Mouse (Mus musculus) bone marrow macrophage, adult 2 months (primary cell): ENCODE measurements around the gene Thada. TPM values are rescaled to one million over a fixed set of nuclear protein-coding genes. Genes with fewer than 3 reads are reported as not detected.
"Not testable (repeated sequence)": the region's sequence is repeated elsewhere in the genome, so short reads cannot be mapped to it uniquely, and the experiment has no call there.

Experiments
- H3K27ac ChIP-seq: 2 replicates; pipeline ENCODE4 v1.5.1; 2012; ENCODE audit warnings: low read depth, low read length; ENCODE audit not compliant: insufficient read depth
- H3K4me1 ChIP-seq: 2 replicates; pipeline ENCODE4 v1.6.1; 2012; ENCODE audit warnings: low read length; ENCODE audit not compliant: control insufficient read depth, insufficient read depth
- H3K4me3 ChIP-seq: 2 replicates; pipeline ENCODE4 v1.5.1; 2012; ENCODE audit warnings: mild to moderate bottlenecking, low read length, moderate library complexity; ENCODE audit not compliant: insufficient read depth
- CTCF ChIP-seq: IDR thresholded peaks from 2 replicates; pipeline ENCODE4 v1.5.1; 2012; ENCODE audit warnings: low read depth, mild to moderate bottlenecking, low read length, moderate library complexity
- POLR2A ChIP-seq: IDR thresholded peaks from 2 replicates; pipeline ENCODE4 v1.6.1; 2012; ENCODE audit warnings: mild to moderate bottlenecking, low read depth, low read length, borderline replicate concordance
- polyA plus RNA-seq: library from polyadenylated mRNA; stranded (reverse); fragments of >200 nt; gene quantifications from 2 replicates; pipeline ENCODE4 v1.2.4, GENCODE M21; 2012; ENCODE audit not compliant: missing spikeins, insufficient read depth, insufficient read length

The Thada gene
- polyA plus RNA-seq, 1 experiment = 6.6 TPM

- Histone ChIP-seq H3K4me1 (peaks cover 18% of the 10 kb centered on the region), H3K4me3 (no peak overlapping the region), H3K27ac (no peak overlapping the region)
- TF ChIP-seq POLR2A (no peak), CTCF (no peak)
Measured at GRCm38 (mm10) chr17:84320576-84320975, 145.4 kb downstream of the Thada start.

GRCm38 (mm10) chr17:84314341-84314740, 151.7 kb downstream of the Thada start:
- TF ChIP-seq POLR2A (no peak), CTCF (no peak)
- H3K27ac ChIP-seq = no peak overlapping the region

GRCm38 (mm10) chr17:84313494-84313893, 152.5 kb downstream of the Thada start:
- no peak overlapping the region for H3K4me3 ChIP-seq
- peaks cover 4% of the 10 kb centered on the region for H3K4me1 ChIP-seq
- H3K27ac ChIP-seq = no peak overlapping the region
- no peak for TF ChIP-seq CTCF

More at GRCm38 (mm10) chr17:84314341-84314740, 151.7 kb downstream of the Thada start:
- Histone ChIP-seq H3K4me1 (peaks cover 6% of the 10 kb centered on the region), H3K4me3 (no peak overlapping the region)

GRCm38 (mm10) chr17:84306151-84306550, 159.9 kb downstream of the Thada start:
- no peaks in the 10 kb centered on the region for H3K4me1 ChIP-seq
- H3K4me3 ChIP-seq = no peak overlapping the region
- H3K27ac ChIP-seq = no peak overlapping the region
- no peak for TF ChIP-seq POLR2A
- no peak for TF ChIP-seq CTCF

GRCm38 (mm10) chr17:84305074-84305473, 160.9 kb downstream of the Thada start:
- TF ChIP-seq CTCF (no peak), POLR2A (no peak)
- Histone ChIP-seq H3K4me3 (no peak overlapping the region), H3K27ac (no peak overlapping the region), H3K4me1 (no peaks in the 10 kb centered on the region)

GRCm38 (mm10) chr17:84304141-84304540, 161.9 kb downstream of the Thada start:
- Histone ChIP-seq H3K4me3 (no peak overlapping the region), H3K27ac (no peak overlapping the region), H3K4me1 (no peaks in the 10 kb centered on the region)
- TF ChIP-seq CTCF (no peak), POLR2A (no peak)

GRCm38 (mm10) chr17:84297976-84298375, 168.0 kb downstream of the Thada start:
- Histone ChIP-seq H3K4me3 (no peak overlapping the region), H3K27ac (no peak overlapping the region), H3K4me1 (peaks cover 7% of the 10 kb centered on the region)
- no peak for TF ChIP-seq CTCF
- TF ChIP-seq POLR2A = no peak

GRCm38 (mm10) chr17:84293221-84293620, 172.8 kb downstream of the Thada start:
- Histone ChIP-seq H3K27ac (peak overlapping the region; percentile 95), H3K4me1 (peaks cover 14% of the 10 kb centered on the region), H3K4me3 (no peak overlapping the region)
- TF ChIP-seq POLR2A (no peak), CTCF (no peak)

GRCm38 (mm10) chr17:84291228-84291627, 174.8 kb downstream of the Thada start:
- not testable (repeated sequence) for H3K27ac ChIP-seq

GRCm38 (mm10) chr17:84287675-84288420, 178.2 kb downstream of the Thada start:
- no peak for TF ChIP-seq CTCF
- no peak for TF ChIP-seq POLR2A
- Histone ChIP-seq H3K4me1 (peaks cover 14% of the 10 kb centered on the region), H3K27ac (no peak overlapping the region), H3K4me3 (no peak overlapping the region)

More at GRCm38 (mm10) chr17:84291228-84291627, 174.8 kb downstream of the Thada start:
- H3K4me3 ChIP-seq = not testable (repeated sequence)
- peaks cover 14% of the 10 kb centered on the region for H3K4me1 ChIP-seq

GRCm38 (mm10) chr17:84286536-84286935, 179.5 kb downstream of the Thada start:
- H3K27ac ChIP-seq = no peak overlapping the region
- peaks cover 9% of the 10 kb centered on the region for H3K4me1 ChIP-seq
- H3K4me3 ChIP-seq = no peak overlapping the region
- TF ChIP-seq POLR2A (no peak), CTCF (no peak)
